Mouse (Mus musculus) urinary bladder, postnatal 14 days (tissue): Measurements from ENCODE around the gene Rere.
A peak's percentile ranks its signal among the peaks of the same experiment; 100 is the strongest.

Source experiments
- DNase-seq: peaks from one replicate; pipeline ENCODE4 v3.0.0; 2021; ENCODE audit warnings: low spot score

The Rere gene

DNA sequence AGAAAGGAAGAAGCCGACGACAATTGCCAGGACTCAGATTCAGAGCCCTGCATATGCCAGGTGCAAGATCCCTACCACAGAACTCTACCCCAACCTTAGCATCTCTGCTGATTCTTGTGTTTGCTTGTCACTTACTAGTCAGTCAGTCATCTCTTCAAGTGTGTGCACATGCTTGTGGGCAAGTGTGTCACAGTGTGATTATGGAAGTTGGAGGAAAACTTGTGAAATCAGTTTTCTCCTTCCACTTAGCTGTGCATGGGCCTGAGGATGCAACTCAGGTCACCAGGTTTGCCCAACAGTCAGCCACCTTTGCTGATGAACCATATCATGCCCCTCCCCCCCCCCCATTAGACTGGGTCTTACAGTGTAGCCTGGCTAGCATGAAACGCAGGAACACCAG is 103.5 kb downstream of the Rere start:
- no peak for DNase-seq

DNA sequence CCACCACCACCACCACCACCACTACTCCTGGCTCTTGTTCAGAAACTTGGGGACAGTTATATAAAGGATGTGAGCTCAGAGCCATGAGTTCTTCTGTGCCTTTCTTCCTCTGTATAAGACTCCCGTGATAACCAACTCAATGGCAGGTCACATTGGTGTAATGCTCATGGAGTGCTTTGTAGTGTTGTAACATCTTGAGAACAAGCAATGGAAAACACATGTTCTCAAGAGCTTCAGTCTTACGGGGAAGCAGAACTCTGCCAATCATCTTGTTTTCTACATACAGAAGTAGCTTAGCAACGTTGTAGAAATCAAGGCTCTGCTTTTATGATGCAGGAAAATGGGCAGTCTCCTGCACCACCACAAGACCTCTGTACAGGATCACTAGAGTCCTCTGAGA is 107.1 kb downstream of the Rere start:
- no peak for DNase-seq

DNA sequence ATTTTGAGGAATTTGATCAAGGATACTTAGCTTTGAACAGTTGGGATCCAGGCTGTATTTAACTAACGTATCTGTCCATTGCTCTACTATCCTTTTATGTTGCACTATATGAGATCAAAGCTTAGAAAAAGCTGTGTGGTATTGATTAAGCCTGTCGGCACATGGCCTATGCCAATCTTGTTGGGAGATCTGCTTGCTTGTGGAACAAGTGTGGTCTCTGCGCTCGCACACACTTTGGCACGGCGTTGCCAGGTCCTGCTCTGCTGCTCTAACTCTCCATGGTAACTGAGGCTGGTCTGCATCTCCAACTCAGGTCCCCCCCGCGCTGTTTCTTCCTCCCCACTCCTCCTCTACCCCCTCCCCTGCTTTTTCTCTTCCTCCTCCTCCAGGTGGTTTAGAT is 112.2 kb downstream of the Rere start:
- DNase-seq = no peak

DNA sequence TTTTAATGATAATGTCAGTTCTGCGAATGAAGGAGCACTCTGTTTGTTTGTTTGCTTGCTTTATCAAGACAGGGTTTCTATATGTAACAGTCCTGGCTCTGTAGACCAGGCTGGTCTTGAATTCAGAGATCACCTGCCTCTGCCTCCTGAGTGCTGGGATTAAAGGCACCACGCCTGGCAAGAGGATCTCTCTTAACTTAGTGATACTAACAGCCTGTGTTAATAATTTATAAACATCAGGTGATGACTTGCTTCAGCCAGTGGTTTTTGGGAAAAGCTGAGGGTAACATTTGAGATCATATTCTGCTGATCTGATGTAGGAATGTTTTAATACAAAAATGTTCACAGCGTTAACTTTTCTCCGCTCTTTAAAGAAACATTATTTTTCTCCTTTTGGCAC is 112.6 kb downstream of the Rere start:
- DNase-seq = no peak

DNA sequence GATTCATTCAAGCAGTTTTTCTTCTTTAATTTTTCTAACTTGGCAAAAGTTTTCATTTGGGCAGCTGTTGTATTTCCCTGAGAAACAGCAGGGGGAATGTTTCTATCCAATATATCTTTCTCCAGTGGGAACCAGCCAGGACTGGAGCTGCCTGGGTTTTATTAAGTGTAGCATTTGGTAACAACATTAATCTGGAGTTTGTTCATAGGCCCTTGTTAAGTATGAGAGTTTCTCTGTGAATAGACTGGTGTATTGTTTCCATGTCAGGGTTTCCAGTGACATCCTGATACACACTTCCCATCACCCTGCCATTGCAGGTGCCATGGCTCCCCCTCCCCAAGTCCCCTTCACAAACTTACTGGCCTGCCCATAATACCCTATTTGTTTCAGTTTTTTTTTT is 114.9 kb downstream of the Rere start:
- DNase-seq = no peak

DNA sequence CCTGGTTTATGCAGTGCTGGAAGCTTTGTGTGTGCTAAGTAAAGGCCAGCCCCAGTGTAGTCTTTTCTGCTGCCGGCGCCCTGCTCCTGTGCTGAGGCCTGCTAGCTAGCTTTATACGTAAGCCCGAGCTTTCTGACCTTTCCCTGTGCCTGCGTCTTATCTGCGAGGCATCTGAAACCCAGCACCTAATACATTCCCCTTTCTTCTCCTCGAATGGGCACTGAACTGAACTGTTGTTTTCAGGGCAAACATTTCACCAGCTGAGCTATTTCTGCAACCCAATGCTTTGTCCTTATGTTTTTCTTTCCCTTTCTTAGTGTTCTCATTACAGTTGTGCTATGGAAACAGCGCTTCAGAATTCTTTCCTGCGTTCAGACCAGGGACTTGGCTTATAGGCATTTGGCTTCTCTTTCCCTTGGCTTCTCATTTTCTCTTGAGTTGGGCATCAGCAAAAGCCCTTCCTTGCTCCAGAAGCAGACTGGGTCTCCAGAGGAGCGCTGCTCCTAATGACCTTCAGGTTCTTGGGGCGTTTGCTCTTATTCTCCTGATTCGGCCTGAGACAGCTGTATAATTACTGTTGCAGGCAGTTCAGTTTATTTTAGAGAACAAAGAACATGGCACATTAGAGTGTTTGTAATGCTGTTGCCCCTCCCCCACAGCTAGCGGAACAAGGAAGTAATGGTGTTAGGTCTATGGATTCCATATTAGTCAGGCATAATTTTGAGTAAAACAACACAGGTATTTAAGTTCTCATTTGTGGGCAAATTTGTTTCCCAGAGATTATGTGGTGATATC is 115.6 kb downstream of the Rere start:
- peak; percentile 27 for DNase-seq

DNA sequence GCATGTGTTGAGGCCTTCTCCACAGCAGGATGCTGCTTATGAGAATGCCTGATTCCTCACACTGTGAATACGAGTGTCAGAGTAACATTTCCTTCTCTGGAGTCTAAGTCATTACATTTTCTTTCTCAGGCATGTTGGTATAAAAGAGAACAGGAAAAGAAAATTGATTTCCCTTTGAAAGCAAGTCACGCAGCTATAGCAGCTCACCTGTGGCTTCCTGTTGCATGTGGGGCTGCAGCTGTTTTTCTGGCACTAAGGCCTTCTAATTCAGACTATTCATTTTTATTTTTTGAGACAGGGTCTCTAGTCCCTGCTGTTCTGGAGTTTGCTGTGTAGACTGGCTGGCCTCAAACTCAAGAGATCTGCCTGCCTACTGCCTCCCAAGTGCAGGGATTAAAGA is 117.6 kb downstream of the Rere start:
- DNase-seq = no peak

DNA sequence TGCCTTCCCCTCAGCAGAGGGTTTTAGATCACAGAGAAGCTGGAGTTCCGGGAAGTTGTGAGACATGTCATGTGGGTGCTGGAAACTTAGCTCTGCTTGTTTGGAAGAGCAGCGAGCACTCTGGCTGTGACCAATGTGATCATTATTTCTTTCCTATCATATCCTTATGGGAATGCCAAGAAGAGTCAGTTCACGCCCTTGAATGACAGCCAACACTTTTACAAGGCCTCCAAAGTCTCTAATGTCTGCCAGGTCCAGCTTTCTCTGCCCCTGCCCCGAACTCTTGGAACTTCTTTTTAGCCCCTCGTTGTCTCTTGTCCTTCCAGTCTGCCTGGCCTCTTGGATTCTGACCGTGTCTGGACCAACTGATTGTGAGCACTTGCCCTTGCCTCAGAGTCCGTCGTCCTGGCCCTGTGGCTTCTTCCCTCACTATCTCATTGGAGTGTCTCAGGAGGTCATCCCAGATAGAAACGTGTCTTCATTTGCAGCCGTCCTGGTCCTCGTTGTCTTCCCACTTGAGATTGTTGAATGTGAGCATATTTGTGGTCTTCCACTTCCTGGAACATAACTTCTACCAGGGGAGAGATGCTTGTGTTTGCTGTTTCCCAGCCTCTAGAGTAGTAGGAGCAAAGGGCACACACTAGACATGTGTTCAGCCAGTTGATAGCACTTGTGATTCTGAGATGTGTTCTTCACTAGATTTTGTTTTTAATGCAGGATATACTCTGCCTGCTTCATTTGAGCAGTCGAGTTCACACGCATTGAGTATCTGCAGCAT is 120.6 kb downstream of the Rere start:
- DNase-seq = no peak

DNA sequence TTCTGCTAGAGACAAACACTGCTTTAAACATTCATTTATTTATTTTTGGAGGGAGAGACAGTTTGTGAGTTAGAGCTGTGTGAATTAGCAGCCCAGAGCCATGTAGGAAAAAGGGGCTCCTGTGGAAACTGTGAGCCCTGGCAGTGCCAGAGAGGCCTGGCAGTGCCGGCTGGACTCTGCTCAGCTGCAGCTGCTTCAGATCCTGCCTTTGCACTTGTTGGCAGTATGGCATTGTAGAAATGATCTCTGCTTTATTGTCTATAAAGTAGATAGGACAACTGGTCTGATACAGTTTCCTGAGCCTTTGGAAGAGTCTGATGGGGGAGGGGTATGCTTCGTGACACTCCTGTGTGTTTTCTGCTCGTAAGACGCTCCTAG is 121.2 kb downstream of the Rere start:
- DNase-seq = no peak

DNA sequence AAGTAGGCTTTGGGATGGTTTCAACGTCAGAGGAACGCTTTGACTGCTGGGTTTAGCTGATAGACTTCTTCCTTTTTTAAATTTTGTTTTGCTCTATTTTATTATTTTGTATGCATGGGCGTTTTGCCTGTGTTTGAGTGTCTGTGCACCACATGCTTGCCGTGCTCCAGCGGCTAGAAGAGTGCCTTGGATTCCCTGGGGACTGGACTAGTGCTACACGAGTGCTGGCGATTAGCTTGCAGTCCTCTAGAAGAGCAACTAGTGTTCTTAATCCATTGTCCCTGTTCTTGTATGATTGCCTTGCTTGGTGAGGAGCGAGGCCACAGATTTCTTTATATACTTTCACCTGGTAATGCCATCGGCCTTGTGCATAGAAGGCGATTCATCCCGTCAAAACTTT is 122.5 kb downstream of the Rere start:
- DNase-seq = no peak

DNA sequence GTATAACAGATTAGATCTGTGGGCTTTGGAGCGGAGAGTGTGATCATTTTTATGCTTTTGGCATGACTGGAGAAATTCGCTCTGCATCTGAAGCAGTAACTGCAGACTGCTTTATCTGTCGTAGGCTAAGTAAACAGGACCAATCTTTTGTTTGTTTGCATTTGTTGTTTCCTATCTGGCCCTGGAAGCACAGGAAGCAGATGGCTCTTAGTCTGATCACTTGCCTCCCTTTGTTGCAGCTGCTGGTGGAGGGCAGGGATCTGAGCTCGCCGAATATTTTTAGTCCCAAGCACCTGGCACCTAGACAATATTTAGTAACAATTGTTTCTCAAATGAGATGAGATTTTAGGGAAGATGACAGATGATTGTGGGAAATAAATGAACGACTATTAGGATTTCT is 123.1 kb downstream of the Rere start:
- no peak for DNase-seq

DNA sequence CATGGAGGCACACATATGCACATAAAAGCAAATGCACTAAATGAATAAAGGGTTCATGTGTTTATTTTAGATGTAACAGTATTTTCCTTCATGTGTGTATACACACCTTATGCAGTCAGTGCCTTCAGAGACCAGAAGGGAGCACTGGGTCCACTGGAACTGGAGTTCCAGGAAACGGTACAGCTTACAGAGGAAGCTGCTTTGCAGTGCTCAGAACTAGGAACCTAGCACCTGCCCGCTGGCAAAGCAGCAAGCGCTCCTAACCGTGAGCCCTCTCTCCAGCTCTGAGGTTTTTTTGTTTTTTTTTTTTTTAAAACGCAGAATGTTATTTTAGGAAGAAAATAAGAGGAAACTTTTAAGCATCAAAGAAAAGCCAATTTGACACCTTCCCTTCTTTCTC is 124.3 kb downstream of the Rere start:
- DNase-seq = no peak

DNA sequence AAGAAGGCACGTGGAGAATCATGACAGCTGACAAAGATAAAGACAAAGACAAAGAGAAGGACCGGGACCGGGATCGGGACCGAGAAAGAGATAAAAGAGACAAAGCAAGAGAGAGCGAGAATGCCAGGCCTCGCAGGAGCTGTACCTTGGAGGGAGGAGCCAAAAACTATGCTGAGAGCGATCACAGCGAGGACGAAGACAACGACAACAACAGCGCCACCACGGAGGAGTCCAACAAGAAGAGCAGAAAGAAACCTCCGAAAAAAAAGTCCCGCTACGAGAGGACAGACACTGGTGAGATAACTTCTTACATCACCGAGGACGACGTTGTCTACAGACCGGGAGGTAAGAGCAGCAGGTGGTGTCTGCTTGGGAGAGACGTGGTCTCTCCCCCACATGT is 124.9 kb downstream of the Rere start:
- DNase-seq = no peak

DNA sequence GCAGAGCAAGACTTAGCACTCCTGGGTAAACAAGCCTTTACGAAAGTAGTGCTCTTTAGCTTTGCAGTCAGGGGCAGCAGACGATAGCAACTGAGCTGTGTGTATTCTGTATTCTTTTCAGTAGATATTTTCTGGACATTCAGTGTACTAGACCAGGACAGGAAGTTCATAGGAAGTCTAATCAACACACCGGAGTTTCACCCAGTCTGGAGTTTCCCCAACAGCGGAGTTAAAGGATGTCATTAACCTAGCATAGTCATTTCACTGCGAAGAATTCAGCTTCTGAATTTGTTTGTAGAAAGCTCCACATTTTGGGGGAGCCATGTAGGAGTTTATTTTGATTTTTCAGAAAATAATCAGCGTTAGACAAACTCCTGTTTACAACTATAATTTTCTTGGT is 125.4 kb downstream of the Rere start:
- DNase-seq = no peak

DNA sequence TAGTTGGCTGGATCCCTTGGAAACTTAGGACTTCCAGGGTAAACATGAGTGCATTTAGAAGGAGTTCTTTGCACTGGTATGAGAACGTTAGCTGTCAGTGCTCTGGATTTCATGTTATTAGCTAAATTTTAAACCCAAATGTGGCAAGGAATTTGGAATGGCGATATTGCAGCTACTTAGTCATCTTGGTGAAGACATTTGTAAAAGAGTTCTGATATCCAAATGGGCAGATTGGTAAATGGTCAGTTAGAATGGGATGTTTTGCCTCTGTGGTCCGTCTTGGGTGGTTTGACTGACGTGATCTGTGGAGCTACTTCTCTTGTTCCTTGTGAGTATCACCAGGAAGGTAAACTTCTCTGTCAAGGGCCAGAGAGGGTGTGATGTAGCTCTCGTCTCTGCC is 132.8 kb downstream of the Rere start:
- DNase-seq = no peak

DNA sequence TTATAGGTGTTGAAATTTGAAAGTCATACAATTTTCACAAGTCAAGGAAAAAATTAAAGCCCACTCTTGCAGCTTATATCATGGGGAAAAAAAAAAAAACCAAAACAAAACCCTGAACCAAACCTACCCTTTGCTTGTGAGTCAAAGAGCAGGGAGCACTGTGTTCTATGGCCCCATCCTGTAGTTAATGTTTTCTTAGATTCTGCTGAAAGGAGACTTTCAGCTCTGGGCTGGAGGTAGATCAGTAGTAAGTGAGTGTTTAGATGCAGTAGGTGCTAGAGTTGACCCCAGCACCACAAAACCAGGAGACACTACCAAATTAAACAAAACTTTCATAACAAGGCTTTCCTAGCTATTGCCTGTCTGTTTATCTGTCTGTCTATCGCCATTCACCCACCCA is 133.3 kb downstream of the Rere start:
- no peak for DNase-seq

DNA sequence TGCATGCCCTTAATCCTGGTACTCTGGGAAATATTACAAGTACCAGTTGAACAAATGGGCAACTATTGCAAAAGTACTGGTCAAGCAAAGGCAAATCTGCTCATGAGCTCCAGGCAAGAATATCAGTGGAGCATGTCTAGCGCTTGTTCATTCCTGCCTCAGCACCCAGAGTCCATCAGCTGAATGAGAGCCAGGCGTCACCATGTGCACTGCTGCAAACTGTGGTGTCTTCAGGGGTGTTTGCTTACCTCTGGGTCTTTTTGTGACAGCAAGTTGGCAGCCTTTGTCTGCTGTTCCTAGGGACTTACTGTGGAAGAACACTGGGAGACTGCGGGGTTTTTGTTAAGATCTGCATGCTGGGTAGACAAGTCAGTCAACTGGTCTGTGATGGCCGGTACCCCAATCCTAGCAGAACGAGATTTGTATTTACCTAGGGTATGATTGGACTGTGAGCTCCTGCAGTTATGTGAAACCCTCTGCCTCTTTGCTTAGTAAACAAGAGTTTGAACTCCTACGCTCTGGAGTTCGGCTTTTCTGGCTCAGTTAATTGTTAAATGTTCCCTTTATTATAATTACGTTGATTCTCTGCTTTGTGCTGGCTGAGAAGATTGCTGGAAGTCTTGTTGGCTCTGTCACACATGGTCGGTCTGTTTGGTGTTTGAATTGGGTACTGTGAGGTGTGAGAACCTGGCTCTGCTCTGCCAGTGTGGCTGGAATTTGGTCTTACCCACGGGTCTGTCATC is 134.0 kb downstream of the Rere start:
- DNase-seq = peak; percentile 18

DNA sequence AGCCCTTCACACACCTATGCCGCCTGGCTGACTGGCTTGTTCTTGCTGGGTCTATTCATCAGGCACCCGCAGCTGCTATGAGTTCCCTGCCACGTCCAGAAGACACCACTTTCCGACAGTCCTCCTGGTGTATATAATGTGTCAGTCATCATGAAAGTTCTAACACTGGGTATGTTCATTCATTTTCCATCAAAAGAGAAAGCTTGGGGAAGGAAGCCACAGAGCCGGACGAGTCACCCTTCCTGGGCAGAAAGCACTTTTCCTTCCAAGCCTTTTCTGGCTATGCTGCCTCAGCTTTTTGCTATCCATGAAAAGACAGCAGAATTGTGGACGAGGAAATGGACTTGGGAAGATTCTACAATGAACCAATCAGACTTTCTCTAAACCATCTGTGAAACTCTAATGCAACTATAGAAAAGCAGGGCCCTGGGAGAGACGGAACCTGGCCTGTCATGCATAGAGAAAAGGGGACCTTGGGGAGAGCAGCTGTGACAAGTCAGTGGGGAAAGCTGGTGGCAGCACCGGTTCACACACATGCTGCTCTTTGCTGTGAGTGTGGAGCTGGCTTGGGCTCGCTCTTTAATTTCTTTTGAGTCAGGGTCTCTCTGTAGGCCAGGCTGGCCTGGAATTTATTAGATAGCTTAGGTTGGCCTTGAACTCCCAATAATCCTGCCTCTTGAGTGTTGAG is 139.3 kb downstream of the Rere start:
- no peak for DNase-seq

DNA sequence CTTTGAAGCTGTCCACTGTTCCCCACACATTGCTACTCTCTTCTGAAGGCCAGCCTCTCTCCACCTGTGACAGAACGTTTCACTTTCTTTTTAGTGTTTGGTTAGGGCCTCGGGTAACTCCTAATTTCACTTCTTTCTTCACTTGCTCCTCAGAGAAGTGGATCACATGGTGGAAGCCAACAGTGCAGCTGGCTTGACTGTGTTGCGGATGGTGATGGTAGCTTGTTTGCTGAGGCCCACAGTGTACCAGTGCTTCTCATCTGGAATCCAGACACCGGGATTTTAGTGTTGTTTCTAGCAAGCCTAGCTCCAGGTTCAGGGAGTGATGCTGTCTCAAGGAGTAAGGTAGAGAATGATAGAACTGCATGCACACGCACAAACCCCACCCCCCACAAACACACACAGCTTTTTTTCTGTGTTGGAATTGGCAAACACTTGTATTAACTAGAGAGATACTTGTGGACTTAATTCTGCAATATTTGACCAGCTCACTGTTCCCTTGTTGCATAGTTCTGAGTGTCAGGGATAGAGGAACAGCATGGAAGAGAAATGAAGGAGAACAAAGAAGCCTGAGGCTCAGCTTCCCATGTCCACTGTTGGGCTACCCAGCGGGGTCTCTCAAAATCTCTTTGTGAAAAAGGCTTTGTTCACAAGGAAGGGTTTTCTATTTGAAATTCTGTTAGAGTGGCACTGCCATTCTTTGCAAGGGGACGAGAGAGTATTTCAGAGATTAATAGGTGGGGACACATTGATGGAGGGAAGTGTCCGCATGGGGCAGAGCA is 144.8 kb downstream of the Rere start:
- DNase-seq = no peak

DNA sequence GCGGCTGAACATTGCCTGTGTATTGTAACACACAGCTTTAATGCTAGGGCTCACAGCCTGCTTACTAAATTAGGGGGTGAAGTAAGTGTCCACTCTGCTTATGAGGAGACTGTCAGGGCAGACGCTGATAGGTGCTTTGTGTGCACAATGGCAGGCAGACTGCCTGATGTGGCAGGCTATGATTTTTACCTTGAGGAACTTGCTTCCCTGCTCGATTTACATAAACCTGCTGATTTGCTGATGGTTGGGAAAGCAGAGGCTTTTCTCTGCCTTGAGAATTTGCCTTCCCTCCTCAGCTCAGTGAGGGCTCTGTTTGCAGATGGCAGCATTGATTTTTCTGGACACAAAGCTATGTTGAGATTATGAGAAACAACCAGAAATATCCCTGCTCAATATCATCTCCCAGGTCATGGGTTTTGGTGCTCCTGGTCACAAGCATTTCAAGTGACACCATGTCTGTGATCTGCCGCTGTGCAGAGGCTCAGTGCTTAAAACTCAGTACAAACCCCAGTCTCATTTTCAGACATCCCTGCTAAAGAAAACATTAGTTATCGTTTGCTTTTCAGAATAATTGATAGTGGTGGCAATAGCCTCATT is 145.5 kb downstream of the Rere start:
- DNase-seq = no peak

DNA sequence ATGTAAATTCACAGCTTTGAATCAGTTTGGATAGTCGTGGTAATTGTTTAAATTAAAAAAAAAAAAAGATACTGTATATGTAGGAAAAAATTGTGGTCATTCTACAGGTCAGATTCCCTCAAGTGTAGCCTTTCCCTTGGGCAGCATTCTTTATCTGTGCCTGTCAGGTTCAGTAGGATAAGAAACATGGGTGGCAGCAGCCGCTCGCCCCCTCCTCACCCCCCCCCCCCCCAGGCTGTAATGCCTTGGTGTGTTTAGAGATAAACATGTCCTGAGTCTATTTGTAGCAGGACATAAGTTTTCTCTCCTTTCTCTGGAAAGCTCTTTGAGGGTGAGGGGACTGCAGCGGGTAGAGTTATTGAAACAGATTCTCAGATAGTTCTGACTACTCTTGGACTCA is 147.3 kb downstream of the Rere start:
- no peak for DNase-seq
